19 mouse cellular contexts compared by ENCODE assay signal in genomic region chr5:64218603-64218999, GRCm38 (mm10).
A peak's percentile ranks its signal among the peaks of the same experiment; 100 is the strongest.
DNase-seq lines count a peak whose midpoint lies in the region; ATAC-seq and TF ChIP-seq lines count a peak whose summit lies in the region.
"Had no signal": no experiment of that assay in that cellular context is flagged by ENCODE, and none has a peak within 500 bp of the region (broad histone marks: within the 10 kb centered on the region; RNA-seq: fewer than 3 reads in every experiment).

No protein-coding gene starts in this region.

- H3K4me1 ChIP-seq in kidney, adult 2 months (ENCODE audit: control insufficient read depth, insufficient read depth, low read length) = peaks cover 18% of the 10 kb centered on the region
- 0 out of 2 replicates have a peak, but pooled peaks cover 3% of the 10 kb centered on the region for H3K4me1 ChIP-seq in embryonic facial prominence, embryonic 15.5 days
- H3K4me1 ChIP-seq: liver, embryonic 12.5 days had no signal

- no peaks in the 10 kb centered on the region for H3K36me3 ChIP-seq in kidney, adult 2 months (ENCODE audit: control insufficient read depth, insufficient read depth, low read length)
- no peaks in the 10 kb centered on the region for H3K36me3 ChIP-seq in embryonic facial prominence, embryonic 15.5 days
- H3K36me3 ChIP-seq: hindbrain, embryonic 12.5 days; limb, embryonic 12.5 days; liver, embryonic 12.5 days had no signal

- TF ChIP-seq POLR2A in kidney, adult 2 months (IDR thresholded peaks at IDR 0.05; ENCODE audit: low read depth, low read length) = no peak

- H3K4me3 ChIP-seq in kidney, adult 2 months (ENCODE audit: insufficient read depth, low read depth, low read length) = no peak overlapping the region
- no peak overlapping the region for H3K4me3 ChIP-seq in embryonic facial prominence, embryonic 15.5 days (replicated peaks)
- H3K4me3 ChIP-seq: hindbrain, embryonic 12.5 days; limb, embryonic 12.5 days; liver, embryonic 12.5 days had no signal

- H3K27ac ChIP-seq in kidney, adult 2 months (ENCODE audit: insufficient read depth, low read depth, low read length) = peak overlapping the region; percentile 54
- H3K27ac ChIP-seq in embryonic facial prominence, embryonic 15.5 days (replicated peaks) = no peak overlapping the region
- H3K27ac ChIP-seq: hindbrain, embryonic 12.5 days; liver, embryonic 12.5 days had no signal

- H3K9me3 ChIP-seq in embryonic facial prominence, embryonic 15.5 days (replicated peaks) = no peaks in the 10 kb centered on the region
- H3K9me3 ChIP-seq: hindbrain, embryonic 12.5 days; liver, embryonic 12.5 days had no signal

- no peak for TF ChIP-seq CTCF in kidney, adult 2 months (conservative IDR thresholded peaks at IDR 0.05; ENCODE audit: insufficient read depth, insufficient read length, low read depth, low read length)

- no peak for DNase-seq in kidney, adult 2 months
- no peak for DNase-seq in kidney, adult 18-20 months
- peak; percentile 45 to 47 for DNase-seq in spleen, postnatal 36 days (ENCODE audit: low spot score in 2 of 2)
- no peak for DNase-seq in spleen, postnatal 10 days (ENCODE audit: low spot score in 2 of 2)
- DNase-seq in natural killer cell, adult 2 months (ENCODE audit: low spot score in 2 of 2) = no peak
- no peak for DNase-seq in embryo, embryonic 11 days
- DNase-seq: adrenal gland, adult 8-10 months; cerebellum, postnatal 14 days; gastrocnemius, postnatal 25 days; lung, embryonic 14.5 days; lung, postnatal 36 days; right cerebral cortex, postnatal 14 days had no signal

- H3K4me2 ChIP-seq in embryonic facial prominence, embryonic 15.5 days (replicated peaks) = no peak overlapping the region
- H3K4me2 ChIP-seq: hindbrain, embryonic 12.5 days; limb, embryonic 12.5 days; liver, embryonic 12.5 days; lung, embryonic 14.5 days had no signal

- no peaks in the 10 kb centered on the region for H3K27me3 ChIP-seq in kidney, adult 2 months (replicated peaks; ENCODE audit: control insufficient read depth, insufficient read depth, low read length)
- no peaks in the 10 kb centered on the region for H3K27me3 ChIP-seq in embryonic facial prominence, embryonic 15.5 days
- H3K27me3 ChIP-seq: hindbrain, embryonic 12.5 days; limb, embryonic 12.5 days; liver, embryonic 12.5 days; Patski had no signal

- peak; percentile 39; the same call in 1 of the 2 replicates for ATAC-seq in embryonic facial prominence, embryonic 15.5 days (ENCODE audit: insufficient number of reproducible peaks, low FRiP score, low TSS enrichment, low read depth)
- ATAC-seq: forebrain, embryonic 14.5 days; liver, embryonic 12.5 days; midbrain, embryonic 16.5 days; Patski had no signal

- no peak overlapping the region for H3K9ac ChIP-seq in embryonic facial prominence, embryonic 15.5 days
- H3K9ac ChIP-seq: hindbrain, embryonic 12.5 days; limb, embryonic 12.5 days; liver, embryonic 12.5 days; lung, embryonic 14.5 days had no signal

- 39% methylated on average over 7 of the region's 7 CpGs for WGBS in kidney, adult 2 months
- 55% methylated on average over 7 of the region's 7 CpGs for WGBS in embryonic facial prominence, embryonic 15.5 days

Comparison
In these comparisons a context has a peak if more than half of its experiments do, and no peak if none do; other contexts are left out.
1. DNase-seq: peak in spleen, postnatal 36 days (2 of 2); none in kidney, adult 2 months (single experiment), kidney, adult 18-20 months (single experiment), spleen, postnatal 10 days (0 of 2), natural killer cell, adult 2 months (0 of 2) and embryo, embryonic 11 days (single experiment).